Mouse (Mus musculus) thymus, postnatal 36 days (tissue): ENCODE measurements around the gene Fcgrt.
"Not testable (repeated sequence)": the region's sequence is repeated elsewhere in the genome, so short reads cannot be mapped to it uniquely, and the experiment has no call there.

Source experiments
- DNase-seq, 2 experiments: peaks; one replicate each; pipeline ENCODE4 v3.0.0; 2022; ENCODE audit warnings: mixed read lengths in 2 of 2

Gene Fcgrt

DNA sequence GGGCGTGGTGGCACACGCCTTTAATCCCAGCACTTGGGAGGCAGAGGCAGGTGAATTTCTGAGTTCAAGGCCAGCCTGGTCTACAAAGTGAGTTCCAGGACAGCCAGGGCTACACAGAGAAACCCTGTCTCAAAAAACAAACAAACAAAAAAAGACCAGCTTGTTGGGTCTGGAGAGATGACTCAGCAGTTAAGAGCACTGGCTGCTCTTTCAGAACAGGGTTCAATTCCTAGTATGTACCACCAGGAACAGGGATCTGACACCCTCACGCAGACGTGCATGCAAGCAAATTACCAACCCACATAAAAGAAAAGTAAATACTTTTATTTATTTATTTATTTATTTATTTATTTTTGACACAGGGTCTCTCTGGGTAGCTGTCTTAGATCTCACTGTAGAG, 6.4 kb upstream of the Fcgrt start:
- not testable (repeated sequence) for DNase-seq

GRCm38 (mm10) chr7:45107052-45107645, 3.5 kb upstream of the Fcgrt start:
- no peak for DNase-seq

DNA sequence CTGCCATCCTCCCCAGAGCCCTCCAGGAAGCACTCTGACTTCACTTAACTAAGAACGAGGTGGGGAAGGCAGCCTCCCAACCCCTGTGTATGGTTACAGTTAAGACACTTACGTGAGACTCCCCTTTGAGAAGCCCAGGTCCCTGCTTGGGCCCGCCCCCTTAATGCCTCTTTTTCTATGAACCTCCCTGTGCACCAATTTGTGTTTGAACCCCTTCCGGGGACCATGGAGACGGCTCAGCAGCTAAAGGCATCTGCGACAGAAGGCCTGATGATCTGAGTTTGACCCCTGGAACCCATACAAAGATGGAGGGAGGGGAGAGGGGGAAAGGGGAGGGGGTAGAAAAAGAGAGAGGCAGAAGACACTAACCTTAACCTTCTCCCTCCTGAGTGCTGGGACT, 2.8 kb upstream of the Fcgrt start:
- no peak for DNase-seq

- DNase-seq: no peak
Observed at GRCm38 (mm10) chr7:45105491-45105890, 1.8 kb upstream of the Fcgrt start.

DNA sequence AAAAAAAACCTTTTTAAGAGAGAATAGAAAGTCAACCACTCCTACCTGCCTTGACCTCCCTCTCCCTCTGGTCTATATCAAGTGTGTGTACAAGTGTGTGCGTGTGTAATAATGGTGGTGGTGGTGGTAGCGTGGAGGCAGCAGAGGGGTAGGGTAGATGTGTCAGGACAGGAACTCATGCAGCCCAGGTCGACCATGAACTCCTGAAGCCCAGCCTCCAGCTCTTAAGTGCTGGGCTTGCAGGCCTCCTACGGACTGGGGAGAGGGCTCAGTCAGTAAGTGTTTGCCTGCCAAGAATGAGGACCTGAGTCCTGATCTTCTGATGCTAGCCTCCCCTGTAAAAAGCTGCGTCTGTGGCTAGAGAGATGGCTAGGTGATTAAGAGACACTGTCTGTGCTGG, 1.3 kb upstream of the Fcgrt start:
- DNase-seq: no peak

DNA sequence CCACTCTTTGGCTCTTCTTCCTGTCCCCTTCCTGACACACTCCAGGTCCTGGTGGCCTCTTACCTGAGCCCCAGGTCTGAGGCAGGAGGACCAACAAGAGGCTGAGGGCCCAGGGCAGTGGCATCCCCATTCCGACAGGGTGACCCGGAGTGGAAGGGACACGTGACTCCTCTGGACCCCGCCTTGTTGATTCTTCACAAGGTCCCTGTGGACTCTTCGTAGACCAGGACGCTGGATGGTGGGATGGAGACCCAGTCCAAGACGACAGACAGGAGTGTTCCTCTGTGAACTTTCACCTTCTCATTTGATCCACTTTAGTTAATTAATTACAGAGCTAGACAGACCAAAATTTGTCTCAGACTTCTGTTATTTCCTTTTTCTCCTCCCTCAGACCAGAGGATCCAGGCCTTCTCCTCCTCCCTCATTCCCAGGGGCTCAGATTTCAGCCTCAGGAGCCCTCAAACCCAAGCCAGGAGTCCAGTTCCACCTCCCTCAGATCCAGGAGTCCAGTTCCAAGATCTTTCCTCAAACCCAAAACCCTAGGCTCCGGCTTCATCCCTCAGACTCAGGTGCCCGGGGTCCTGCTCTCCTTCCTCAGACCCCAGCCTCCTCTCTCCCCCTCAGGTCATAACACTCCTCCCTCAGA, 588 bp downstream of the Fcgrt start:
- DNase-seq: no peak

DNA sequence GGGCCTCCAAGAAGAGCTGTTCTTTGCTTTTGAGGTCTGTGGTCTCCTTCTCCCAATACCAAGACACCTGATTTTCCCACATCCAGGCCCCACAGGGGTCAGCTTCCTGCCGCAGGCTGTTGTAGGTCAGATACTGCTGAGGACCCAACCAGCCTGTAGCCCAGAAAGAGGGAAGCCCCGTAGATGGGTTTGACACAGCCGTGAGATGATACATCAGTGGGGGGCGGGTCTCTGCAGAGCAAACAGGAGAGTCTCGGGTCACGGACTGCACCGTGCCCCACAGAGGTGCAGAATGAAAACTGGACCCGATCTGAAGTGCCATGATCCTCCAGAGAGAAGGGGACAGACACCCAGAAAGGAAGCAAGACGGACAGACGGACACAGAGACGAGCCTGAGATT, 1.2 kb downstream of the Fcgrt start:
- no peak for DNase-seq

DNA sequence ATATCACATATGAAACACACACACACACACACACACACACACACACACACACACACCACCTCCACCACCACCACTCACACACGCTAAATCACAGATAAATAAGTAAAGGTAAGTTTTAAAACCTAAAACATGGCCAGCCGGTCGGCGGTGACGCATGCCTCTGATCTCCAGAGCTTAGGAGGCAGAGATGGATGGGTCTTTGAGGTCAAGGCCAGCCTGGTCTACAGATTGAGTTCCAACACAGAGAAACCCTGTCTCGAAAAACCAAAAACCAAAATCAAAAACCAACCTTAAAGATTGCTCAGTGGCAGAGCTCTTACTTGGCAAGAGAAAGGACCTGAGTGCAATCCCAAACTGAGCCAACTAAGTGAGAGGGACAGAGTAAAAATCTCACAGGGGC, 3.6 kb downstream of the Fcgrt start:
- DNase-seq: no peak

DNA sequence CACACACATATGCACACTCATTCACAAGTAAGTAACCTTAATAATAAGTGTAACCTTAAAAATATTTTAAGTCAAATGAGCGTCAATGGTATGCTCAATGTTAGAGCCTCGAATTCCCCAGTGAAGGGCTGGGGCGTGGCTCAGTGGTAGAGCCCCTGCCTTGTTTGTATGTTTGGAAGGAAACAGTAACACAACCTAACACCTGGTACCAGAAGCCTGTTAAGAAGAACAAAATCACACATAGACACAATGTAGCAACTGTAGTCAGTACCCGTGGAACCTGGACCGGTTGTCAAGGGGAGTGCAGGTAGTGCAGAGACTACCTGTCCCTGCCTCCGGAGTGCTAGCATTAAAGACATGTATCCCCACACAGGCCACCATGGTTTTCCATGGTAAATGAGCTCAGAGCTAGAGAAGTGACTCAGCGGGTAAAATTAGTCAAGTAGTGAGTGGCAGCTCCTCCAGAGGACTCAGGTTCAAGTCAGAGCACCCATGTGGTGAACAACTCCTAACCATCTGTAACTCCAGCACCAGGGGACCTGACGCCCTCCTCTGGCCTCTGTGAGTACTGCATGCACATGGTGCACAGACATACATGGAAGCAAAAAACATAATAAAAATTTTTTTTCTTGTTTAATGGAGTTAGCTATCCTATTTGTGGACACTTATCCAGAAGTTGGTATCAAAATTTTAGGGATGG, 5.0 kb downstream of the Fcgrt start:
- no peak for DNase-seq

GRCm38 (mm10) chr7:45097479-45097878, 6.2 kb downstream of the Fcgrt start:
- DNase-seq: no peak

DNA sequence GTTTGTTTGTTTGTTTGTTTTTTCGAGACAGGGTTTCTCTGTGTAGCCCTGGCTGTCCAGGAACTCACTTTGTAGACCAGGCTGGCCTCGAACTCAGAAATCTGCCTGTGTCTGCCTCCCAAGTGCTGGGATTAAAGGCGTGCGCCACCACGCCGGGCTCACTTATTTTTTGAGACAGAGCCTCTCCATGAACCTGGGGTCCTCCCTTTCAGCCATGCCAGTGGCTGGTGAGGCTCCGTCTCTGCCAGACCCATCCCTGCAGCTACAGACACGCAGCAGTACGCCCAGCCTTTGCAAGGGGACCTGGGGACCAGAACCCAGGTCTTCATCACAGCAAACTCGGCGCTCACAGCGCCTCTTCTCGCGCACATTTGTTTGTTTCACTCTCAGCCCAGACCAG, 7.7 kb downstream of the Fcgrt start:
- DNase-seq: not testable (repeated sequence)

DNA sequence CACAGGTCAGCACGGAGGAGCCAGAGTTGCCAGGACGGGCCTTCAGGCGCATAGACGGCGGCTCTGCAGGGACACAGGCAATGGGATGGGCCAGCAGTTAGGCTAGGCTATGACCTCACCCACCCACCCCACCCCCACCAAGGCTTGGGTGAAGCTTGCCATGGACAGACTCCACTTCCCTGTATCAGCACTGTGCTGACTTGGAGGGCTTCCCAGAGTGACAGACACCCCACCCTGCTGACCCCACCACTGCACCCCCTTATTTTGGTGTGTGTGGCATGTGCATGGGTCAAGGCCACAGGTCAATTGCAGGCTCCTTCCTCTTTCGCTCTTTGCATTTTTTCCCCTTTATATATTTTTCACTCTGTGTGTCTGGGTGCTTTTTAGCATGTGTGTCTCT, 8.3 kb downstream of the Fcgrt start:
- DNase-seq: no peak

- DNase-seq: no peak
Observed at GRCm38 (mm10) chr7:45094121-45094520, 9.5 kb downstream of the Fcgrt start.

DNA sequence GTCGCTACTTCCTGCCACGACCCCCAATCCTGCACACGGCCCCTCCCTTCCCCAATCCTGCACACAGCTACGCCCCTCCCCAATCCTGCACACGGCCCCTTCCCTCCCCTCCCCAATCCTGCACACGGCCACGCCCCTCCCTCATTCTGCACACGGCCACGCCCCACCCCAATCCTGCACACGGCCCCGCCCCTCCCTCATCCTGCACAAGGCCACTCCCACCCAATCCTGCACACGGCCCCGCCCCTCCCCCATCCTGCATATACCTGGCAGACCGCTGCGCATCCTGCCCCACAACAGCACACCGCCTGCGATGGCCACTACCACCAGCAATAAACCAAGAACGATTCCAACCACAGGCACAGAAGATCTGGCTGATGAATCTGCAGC, 10.1 kb downstream of the Fcgrt start:
- DNase-seq: peak in 1 of 2 experiments; percentile 22

GRCm38 (mm10) chr7:45092828-45093515, 10.7 kb downstream of the Fcgrt start:
- DNase-seq: no peak

- DNase-seq: peak in 1 of 2 experiments; percentile 16
Observed at GRCm38 (mm10) chr7:45092048-45092447, 11.6 kb downstream of the Fcgrt start, which contains the start of gene Rcn3. Gene Rcn3, minus strand, starts transcription at chr7:45092221.

DNA sequence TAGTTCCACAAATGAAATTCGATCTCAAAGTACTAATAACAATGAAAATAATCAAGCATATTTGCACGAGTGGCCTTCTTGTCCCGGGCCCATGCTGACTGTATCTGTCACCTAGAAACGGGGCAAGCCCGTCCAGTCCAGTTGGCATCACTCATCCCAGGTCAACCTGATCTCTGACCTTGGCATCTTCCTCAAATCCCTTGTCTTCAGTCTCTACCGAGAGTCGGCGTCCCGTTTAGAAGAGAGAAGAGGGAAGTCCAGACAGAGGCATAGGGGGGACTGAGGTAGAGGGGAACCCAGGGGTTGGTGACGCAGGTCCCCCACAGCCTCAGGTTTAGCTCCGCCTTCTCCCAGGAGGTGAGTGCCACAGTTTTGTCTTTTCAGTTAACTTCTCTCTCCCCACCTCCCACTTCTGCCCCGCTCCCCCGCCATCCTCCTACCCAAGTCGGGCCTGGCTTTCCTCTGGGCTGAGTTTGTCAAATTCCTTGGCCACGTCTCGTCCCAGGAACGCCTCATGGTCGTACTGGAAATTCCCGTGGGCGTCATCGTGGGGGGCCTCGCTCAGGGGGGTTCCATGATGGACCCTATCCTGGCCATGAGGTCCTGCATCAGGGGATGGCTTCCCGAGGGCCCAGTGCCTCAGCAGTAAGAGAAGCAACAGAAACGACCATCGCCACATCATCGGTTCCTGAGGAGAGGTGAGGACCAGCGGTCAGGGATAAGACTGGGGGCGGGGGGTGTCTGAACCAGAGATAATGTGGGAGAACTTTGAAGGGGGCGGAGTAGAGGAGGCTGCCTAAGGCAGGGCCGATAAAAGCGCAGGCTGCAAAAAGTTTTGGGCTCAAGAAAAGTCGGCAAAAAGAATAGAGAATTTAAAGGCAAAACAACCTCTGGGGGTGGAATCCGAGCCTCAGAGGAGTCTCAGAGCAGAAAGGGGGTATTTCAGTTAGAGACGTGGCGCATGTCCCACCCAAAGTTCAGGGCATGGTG, 12.4 kb downstream of the Fcgrt start:
- no peak for DNase-seq

DNA sequence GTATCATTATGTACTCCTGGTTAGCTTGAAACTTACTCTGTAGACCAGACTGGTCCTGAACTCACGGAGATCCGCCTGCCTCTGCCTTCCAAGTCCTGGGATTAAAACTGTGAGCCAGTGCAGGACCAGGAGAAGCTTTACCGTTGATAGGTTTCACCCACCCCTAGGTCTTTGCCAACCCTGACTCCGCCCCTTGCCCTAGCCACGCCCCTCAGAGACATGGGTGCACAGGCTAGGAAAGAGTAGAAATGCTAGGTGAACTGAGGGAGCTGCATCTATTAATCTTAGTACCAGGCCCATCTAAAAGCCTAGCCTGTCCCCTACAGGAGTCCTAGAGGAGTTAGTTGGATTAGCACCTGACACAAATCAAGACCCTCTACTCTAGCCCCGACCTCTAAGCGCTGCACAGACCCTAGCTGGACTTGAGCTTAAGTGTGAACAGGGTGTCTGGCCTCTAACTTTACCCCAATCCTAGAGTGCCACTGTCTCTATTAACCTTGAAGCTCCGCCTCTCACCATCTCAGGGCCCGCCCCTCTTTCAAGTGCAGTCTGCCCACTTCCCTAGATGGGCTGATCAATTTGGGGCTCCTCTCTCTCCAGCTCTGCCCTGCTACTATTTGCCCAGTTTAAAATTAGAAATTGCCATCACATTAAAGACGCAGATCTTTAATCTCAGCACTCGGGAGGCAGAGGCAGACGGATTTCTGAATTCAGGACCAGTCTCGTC, 13.2 kb downstream of the Fcgrt start:
- DNase-seq: peak; percentile 18 to 43

DNA sequence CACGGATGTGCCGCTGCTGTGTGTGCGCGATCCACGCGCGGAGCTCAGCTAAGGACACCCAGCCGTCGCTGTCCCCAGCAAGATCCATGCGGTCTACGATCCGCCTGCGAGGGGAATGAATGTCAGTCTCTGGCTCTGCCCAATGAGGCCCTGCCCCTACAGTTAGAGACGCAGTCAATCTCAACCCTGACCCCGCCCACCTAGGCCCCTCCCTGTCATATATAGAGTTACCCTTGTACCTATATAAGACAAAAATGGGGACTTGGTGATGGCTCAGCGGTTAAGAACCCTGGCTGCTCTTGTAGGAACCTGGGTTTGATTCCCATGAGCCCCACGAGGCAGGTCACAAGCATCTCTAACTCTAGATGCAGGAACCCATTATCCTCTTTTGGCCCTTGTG, 15.1 kb downstream of the Fcgrt start:
- DNase-seq: no peak

DNA sequence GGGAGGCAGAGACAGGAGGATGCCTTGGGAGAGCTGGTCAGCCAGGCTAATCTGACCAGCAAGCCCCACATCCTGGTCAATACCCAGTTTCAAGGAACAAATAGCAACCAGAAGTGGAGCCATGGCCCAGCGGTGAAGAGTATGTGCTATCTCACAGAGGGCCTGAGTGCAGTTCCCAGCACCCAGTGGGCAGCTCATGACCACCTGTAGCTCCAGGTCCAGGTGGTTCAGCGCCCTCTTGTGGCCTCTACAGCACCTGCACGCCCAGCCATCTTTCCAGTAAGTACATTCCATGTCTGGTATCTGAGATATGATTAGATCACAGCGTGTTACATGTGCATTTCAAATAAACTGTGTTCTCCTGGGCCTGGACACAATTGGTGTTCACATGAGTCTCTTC, 17.6 kb downstream of the Fcgrt start:
- no peak for DNase-seq

- peak; percentile 48 to 59 for DNase-seq
Observed at GRCm38 (mm10) chr7:45083300-45083890, 20.3 kb downstream of the Fcgrt start.
